Mouse (Mus musculus) midbrain, embryonic 10.5 days (tissue): ENCODE data around the gene Hsd3b1. TPM values are rescaled to one million over a fixed set of nuclear protein-coding genes. Genes with fewer than 3 reads are reported as not detected.
A peak's percentile ranks its signal among the peaks of the same experiment; 100 is the strongest.

Experiments used
- DNase-seq: peaks from one replicate; pipeline ENCODE4 v3.0.0-alpha.2; 2017; ENCODE audit warnings: low spot score
- H3K27ac ChIP-seq: fragments of 300-500 bp; sonication (generic); replicated peaks from 2 replicates; pipeline ENCODE4 v1.5.1; 2016; ENCODE audit warnings: mild to moderate bottlenecking
- H3K27me3 ChIP-seq: fragments of 300-500 bp; sonication (generic); 2 replicates; pipeline ENCODE4 v1.6.1; 2016; ENCODE audit warnings: low read depth, mild to moderate bottlenecking; ENCODE audit not compliant: poor library complexity, severe bottlenecking
- H3K36me3 ChIP-seq: fragments of 300-500 bp; sonication (generic); 2 replicates; pipeline ENCODE4 v1.6.1; 2016; ENCODE audit warnings: mild to moderate bottlenecking, moderate library complexity
- H3K4me1 ChIP-seq: fragments of 300-500 bp; sonication (generic); 2 replicates; pipeline ENCODE4 v1.6.1; 2016
- H3K4me3 ChIP-seq: fragments of 300-500 bp; sonication (generic); 2 replicates; pipeline ENCODE4 v1.5.1; 2016; ENCODE audit warnings: mild to moderate bottlenecking, moderate library complexity
- H3K9me3 ChIP-seq: fragments of 300-500 bp; sonication (generic); replicated peaks from 2 replicates; pipeline ENCODE4 v1.6.1; 2016; ENCODE audit warnings: mild to moderate bottlenecking
- WGBS: fragments of 180-500 bp; shearing (Covaris S2); methylation state at CpG from one replicate; pipeline ENCODE4 v1.1.7; 2016; 5-methylcytosine and 5-hydroxymethylcytosine counted together
- polyA plus RNA-seq: library from polyadenylated mRNA; unstranded; fragments of >200 nt; fragmentation: Nextera tagmentation; extraction: Ambion mirVana; gene quantifications from 2 replicates; pipeline ENCODE4 v1.2.1, GENCODE M21; 2016

Hsd3b1 gene
- polyA plus RNA-seq: 0.07 and 0.36 TPM in 2 replicates

- WGBS: 89% methylated on average over 3 of the region's 3 CpGs
- H3K9me3 ChIP-seq: no peaks in the 10 kb centered on the region
These were observed at the start of gene Hsd3b1 for GRCm38 (mm10) chr3:98859576-98859975. Hsd3b1 (minus strand) TSS chr3:98859794.

GRCm38 (mm10) chr3:98897606-98898005 is 38.0 kb upstream of the Hsd3b1 start:
- no peak for DNase-seq
- H3K4me1 ChIP-seq: no peaks in the 10 kb centered on the region
- WGBS: 85% methylated on average over 2 of the region's 2 CpGs
- no peaks in the 10 kb centered on the region for H3K9me3 ChIP-seq
- no peaks in the 10 kb centered on the region for H3K27me3 ChIP-seq
- H3K27ac ChIP-seq: no peak overlapping the region
- no peaks in the 10 kb centered on the region for H3K36me3 ChIP-seq
- H3K4me3 ChIP-seq: no peak overlapping the region

More at GRCm38 (mm10) chr3:98859576-98859975, at the start of gene Hsd3b1:
- Histone ChIP-seq H3K27me3 (no peaks in the 10 kb centered on the region), H3K4me1 (no peaks in the 10 kb centered on the region), H3K36me3 (no peaks in the 10 kb centered on the region), H3K27ac (no peak within 1 kb of the TSS), H3K4me3 (no peak within 1 kb of the TSS)
- DNase-seq: no peak

GRCm38 (mm10) chr3:98895071-98895601 is 35.5 kb upstream of the Hsd3b1 start:
- WGBS: 47% methylated on average over 10 of the region's 10 CpGs
- no peak overlapping the region for H3K27ac ChIP-seq
- DNase-seq: peak; percentile 12
- H3K27me3 ChIP-seq: no peaks in the 10 kb centered on the region
- H3K4me3 ChIP-seq: no peak overlapping the region
- no peaks in the 10 kb centered on the region for H3K4me1 ChIP-seq
- no peaks in the 10 kb centered on the region for H3K9me3 ChIP-seq
- H3K36me3 ChIP-seq: no peaks in the 10 kb centered on the region

- H3K27me3 ChIP-seq: no peaks in the 10 kb centered on the region
- H3K36me3 ChIP-seq: no peaks in the 10 kb centered on the region
- 94% methylated on average over 3 of the region's 3 CpGs for WGBS
- no peak within 1 kb of the TSS for H3K27ac ChIP-seq
- DNase-seq: no peak
- no peaks in the 10 kb centered on the region for H3K9me3 ChIP-seq
- no peaks in the 10 kb centered on the region for H3K4me1 ChIP-seq
- no peak within 1 kb of the TSS for H3K4me3 ChIP-seq
These were observed 33.6 kb upstream of the Hsd3b1 start, which contains the start of gene Hao2 for GRCm38 (mm10) chr3:98893057-98893772. Hao2 (minus strand) TSS chr3:98893239.

- no peak for DNase-seq
- Histone ChIP-seq H3K27me3 (no peaks in the 10 kb centered on the region), H3K36me3 (no peaks in the 10 kb centered on the region), H3K4me3 (no peak overlapping the region), H3K4me1 (no peaks in the 10 kb centered on the region), H3K27ac (no peak overlapping the region), H3K9me3 (no peaks in the 10 kb centered on the region)
- 87% methylated on average over 4 of the region's 4 CpGs for WGBS
These were observed 30.8 kb upstream of the Hsd3b1 start for GRCm38 (mm10) chr3:98890430-98890829.

GRCm38 (mm10) chr3:98888206-98888605 is 28.6 kb upstream of the Hsd3b1 start:
- Histone ChIP-seq H3K4me1 (no peaks in the 10 kb centered on the region), H3K9me3 (no peaks in the 10 kb centered on the region), H3K4me3 (no peak overlapping the region), H3K36me3 (no peaks in the 10 kb centered on the region), H3K27ac (no peak overlapping the region), H3K27me3 (no peaks in the 10 kb centered on the region)
- 81% methylated on average over 2 of the region's 2 CpGs for WGBS
- DNase-seq: no peak

GRCm38 (mm10) chr3:98880831-98881230 is 21.2 kb upstream of the Hsd3b1 start:
- Histone ChIP-seq H3K27me3 (no peaks in the 10 kb centered on the region), H3K9me3 (no peaks in the 10 kb centered on the region), H3K4me3 (no peak overlapping the region), H3K36me3 (no peaks in the 10 kb centered on the region), H3K4me1 (no peaks in the 10 kb centered on the region), H3K27ac (no peak overlapping the region)
- WGBS: 93% methylated on average over 2 of the region's 2 CpGs
- DNase-seq: no peak

GRCm38 (mm10) chr3:98880216-98880615 is 20.6 kb upstream of the Hsd3b1 start:
- Histone ChIP-seq H3K9me3 (no peaks in the 10 kb centered on the region), H3K4me3 (no peak overlapping the region), H3K27me3 (no peaks in the 10 kb centered on the region), H3K36me3 (no peaks in the 10 kb centered on the region), H3K27ac (no peak overlapping the region), H3K4me1 (no peaks in the 10 kb centered on the region)
- no peak for DNase-seq
- 70% methylated on average over 6 of the region's 6 CpGs for WGBS

- Histone ChIP-seq H3K36me3 (no peaks in the 10 kb centered on the region), H3K9me3 (no peaks in the 10 kb centered on the region), H3K4me3 (no peak overlapping the region), H3K27ac (no peak overlapping the region), H3K4me1 (no peaks in the 10 kb centered on the region), H3K27me3 (no peaks in the 10 kb centered on the region)
- DNase-seq: no peak
- 84% methylated on average over 2 of the region's 2 CpGs for WGBS
These were observed 8.6 kb upstream of the Hsd3b1 start for GRCm38 (mm10) chr3:98868219-98868618.

GRCm38 (mm10) chr3:98862800-98863199 is 3.2 kb upstream of the Hsd3b1 start:
- Histone ChIP-seq H3K36me3 (no peaks in the 10 kb centered on the region), H3K9me3 (no peaks in the 10 kb centered on the region), H3K27ac (no peak overlapping the region), H3K4me3 (no peak overlapping the region), H3K4me1 (no peaks in the 10 kb centered on the region), H3K27me3 (no peaks in the 10 kb centered on the region)
- no peak for DNase-seq
- WGBS: 90% methylated on average over 1 of the region's 1 CpGs

- Histone ChIP-seq H3K27ac (no peak overlapping the region), H3K27me3 (no peaks in the 10 kb centered on the region), H3K36me3 (no peaks in the 10 kb centered on the region), H3K4me1 (no peaks in the 10 kb centered on the region), H3K4me3 (no peak overlapping the region), H3K9me3 (no peaks in the 10 kb centered on the region)
- no peak for DNase-seq
- WGBS: 93% methylated on average over 2 of the region's 2 CpGs
These were observed 1.5 kb downstream of the Hsd3b1 start for GRCm38 (mm10) chr3:98858051-98858450.

GRCm38 (mm10) chr3:98856892-98857291 is 2.7 kb downstream of the Hsd3b1 start:
- Histone ChIP-seq H3K4me1 (no peaks in the 10 kb centered on the region), H3K36me3 (no peaks in the 10 kb centered on the region), H3K4me3 (no peak overlapping the region), H3K27me3 (no peaks in the 10 kb centered on the region), H3K27ac (no peak overlapping the region), H3K9me3 (no peaks in the 10 kb centered on the region)
- WGBS: 70% methylated on average over 1 of the region's 1 CpGs
- no peak for DNase-seq

- Histone ChIP-seq H3K27ac (no peak overlapping the region), H3K9me3 (no peaks in the 10 kb centered on the region), H3K27me3 (no peaks in the 10 kb centered on the region), H3K4me1 (no peaks in the 10 kb centered on the region), H3K36me3 (no peaks in the 10 kb centered on the region), H3K4me3 (no peak overlapping the region)
- 87% methylated on average over 3 of the region's 3 CpGs for WGBS
- no peak for DNase-seq
These were observed 4.4 kb downstream of the Hsd3b1 start for GRCm38 (mm10) chr3:98855160-98855559.
